Mouse (Mus musculus): ENCODE measurements around the gene Sec13. TPM values are rescaled to one million over a fixed set of nuclear protein-coding genes. Genes with fewer than 3 reads are reported as not detected.
"Not testable (repeated sequence)": the region's sequence is repeated elsewhere in the genome, so short reads cannot be mapped to it uniquely, and the experiment has no call there.

Gene Sec13
- total RNA-seq, 2 experiments from 2014 or later = 62.4 to 67.2 TPM

DNA sequence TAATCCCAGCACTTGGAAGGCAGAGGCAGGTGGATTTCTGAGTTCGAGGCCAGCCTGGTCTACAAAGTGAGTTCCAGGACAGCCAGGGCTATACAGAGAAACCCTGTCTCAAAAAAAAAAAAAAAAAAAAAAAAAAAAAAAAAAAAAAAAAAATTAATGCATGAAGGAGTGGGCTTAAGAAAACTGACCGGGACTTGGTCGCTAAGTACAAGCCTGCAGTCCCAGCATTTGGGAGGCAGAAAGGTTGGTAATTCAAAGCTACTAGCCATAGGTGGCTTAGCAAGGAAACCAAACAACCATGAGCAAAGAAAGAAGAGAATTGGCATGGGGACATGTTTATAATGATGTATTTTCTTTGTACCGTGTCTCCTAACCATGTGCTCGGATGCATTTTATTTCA lies 27.2 kb downstream of the Sec13 start:
- not testable (repeated sequence) for DNase-seq

DNA sequence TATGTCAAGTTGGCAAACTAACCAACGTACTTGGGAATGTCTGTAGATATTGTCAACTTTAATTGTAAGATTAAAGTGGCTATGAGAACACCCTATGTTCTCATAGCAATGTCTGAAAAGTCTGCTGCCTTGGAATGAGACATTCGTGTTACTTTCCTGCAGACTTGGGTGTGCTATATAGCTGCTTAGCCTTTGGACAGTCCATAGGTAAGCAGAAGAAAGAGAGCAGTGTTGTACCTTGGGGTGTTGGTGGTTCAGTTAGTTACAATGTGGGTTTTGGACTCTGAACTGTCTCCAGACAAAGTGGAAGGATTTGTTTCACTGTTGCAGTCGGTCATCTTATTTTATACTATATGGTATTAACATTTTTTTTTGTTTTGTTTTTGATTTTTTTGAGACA lies 27.8 kb downstream of the Sec13 start:
- DNase-seq = no peak

DNA sequence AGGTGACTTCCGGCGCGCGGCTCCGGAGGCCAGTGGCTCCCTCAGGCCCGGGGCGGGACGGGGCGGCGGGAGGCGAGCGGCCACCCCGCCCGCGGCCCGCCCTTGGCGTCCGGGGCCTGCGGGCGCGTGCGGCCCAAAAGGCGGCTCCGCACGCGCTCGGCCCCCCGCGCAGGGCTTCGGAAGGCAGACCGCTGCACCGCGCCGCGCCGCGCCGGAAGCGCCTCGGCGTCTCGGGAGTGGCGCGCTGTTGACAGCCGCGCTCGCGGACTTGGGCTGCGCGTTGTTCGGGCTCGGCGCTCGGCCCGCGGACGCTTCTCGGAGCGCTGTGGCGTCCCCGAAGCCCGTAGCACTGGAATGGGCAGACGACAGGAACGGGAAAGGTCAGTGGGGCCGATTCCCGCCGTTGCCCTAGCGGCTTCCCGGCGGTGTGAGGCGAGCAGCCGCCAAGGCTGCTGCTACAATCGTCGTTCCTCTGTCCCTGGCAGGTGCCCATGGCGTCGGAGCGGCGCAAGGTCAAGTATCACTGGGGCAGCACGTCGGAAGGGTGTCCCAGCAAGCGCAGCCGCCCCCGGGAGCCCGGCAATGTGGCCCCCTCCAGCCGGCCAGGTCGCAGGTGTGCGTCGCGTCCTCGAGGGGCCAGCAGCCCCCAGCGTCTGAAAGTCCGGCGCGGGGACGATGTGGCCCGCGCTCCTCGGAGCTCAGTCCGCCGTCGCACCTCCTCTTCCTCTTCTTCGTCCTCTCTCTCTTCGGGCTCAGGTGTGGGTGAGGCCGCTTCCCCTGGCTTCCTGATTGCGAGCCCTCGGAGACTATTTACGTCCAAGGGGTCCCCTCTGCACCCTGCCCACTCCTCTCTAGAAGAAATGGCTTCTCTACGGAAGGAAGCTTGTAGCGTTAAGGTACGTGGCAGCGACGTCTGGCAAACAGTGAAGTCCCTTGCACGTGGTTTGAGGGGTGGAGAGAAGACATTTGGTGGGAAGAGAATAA lies 43.0 kb downstream of the Sec13 start:
- DNase-seq = peak; percentile 44

DNA sequence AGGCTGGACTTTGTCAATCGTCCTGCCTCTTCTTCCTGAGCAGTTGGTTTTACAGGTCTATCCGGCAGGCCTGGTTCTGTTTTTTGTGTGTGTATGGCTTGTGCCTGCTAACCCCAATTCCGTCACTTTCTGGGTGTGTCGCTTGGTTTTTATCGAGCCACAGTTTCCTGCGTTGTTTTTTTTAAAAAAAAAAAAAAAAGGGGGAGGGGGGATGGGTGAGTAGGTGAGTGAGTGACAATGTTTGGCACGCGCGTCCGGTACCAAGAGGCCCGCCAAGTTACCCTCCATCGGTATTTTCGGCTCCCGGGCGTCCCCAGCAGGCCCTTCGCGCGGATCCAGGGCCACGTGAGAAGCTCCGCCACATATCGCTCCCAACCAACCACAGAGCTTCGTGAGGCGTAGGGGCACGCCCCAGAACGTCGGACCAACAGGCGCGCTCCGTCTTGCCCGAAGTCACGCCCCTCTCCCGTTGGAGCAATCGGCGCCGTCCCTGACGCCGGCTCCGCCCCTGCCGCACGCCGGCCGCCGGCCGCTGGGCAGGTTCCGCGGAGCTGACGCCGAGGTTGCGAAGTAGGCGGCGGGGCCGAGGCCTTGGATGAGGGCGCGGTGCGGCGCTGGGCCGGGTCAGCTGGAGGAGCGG lies 43.8 kb downstream of the Sec13 start, which contains the start of gene Tatdn2:
Tatdn2 (plus strand) TSS at position 469 of the 640 bp plus-strand sequence.
- DNase-seq = peak; percentile 98

DNA sequence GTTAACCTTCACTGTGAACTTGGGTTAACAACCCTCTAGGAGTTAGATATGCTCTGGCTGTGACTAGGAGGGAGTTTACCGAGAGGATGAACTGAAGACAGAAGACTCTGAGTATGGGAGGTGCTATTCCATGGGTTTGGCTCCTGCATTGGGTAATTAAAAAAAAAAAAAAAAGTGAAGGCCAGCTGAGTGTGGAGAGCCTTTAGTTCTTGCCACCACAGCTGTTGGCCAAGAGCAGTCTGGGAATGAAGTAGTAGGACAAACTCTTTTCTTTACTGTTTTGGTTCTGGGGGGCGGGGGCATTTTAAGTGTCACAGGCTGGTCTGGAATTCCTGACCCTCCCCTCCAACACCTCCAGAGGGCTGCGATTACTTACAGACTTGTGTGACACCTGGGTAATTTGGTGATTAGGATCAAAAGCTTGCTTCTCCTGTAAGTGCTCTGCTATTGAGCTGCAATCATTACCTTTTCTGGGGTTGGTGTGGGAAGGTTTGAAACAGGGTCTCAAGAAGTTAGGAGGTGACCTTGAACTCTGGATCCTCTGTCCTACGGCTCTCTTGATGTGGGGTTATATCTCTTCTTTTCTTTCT lies 44.7 kb downstream of the Sec13 start:
- no peak for DNase-seq

DNA sequence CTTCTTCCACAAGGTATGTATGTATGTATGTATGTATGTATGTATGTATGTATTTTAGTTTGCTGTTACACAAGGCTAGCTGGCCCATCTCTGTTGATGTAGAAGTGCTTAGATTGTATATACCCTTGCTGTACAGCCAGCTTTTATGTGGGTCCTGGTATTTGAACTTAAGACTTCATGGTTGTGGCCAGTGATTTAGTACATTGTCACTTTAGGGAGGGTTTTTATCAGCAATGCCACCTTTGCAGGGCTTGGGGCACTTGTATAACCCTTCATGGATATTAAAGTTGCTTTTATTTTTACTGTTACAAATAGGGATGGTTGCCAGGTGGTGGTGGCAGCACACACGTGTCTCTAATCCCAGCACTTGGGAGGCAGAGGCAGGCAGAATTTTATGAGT lies 45.3 kb downstream of the Sec13 start:
- no peak for DNase-seq

DNA sequence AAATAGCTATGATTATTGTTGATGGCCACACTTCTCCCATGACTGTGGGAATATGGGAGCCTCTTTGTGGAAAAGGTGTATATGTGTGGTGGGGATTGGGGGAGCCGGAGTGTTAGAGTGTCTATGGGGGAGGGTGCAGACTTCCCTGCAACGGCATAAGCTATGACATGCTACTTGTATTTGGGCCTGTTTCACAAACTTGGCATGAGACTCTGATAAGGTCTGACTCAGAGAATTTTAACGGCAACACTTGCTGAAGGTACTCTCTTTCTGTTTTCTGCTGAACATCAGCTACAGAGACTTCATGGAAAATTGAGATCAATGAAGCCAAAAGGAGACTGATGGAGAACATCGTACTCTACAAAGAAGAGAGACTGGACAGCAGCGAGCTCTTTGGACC lies 47.2 kb downstream of the Sec13 start:
- DNase-seq = no peak

DNA sequence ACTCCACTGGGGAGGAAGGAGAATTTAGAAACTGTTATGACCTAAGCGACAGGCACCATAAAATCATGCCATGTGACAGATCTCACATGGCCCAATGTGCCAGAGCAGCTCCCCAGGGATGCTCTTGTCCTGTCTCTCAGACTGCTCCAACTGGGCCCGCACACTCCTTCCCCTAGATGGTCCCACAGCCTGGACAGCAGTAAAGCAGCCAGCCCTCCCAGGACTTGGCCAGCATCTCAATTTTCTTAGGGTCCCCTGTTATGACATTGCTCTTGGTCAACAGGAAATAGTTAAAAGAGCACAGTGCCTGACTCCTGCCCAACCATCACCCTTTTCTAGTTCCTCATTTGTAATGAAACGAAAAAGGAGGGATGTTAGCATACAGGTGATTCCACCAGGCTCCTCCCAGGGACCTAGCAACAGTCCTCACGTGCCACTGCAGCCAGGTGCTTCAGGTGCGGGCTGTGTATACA lies 47.8 kb downstream of the Sec13 start:
- DNase-seq = no peak

DNA sequence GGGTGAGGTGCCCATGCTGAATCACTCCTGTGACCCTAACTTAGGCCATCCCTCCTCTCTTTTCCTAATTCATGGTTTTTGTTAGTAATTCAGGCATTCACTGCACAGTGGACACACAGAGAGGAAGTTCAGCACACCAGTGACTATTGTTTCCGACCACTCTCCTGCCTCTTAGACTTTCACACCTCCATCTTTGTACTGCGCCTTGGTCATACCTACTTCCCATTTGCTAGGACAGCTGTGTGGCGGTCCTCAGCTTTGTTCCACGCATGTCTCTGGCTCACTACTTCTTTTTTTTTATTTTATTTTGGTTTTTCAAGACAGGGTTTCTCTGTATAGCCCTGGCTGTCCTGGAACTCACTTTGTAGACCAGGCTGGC lies 49.5 kb downstream of the Sec13 start:
- DNase-seq = no peak

DNA sequence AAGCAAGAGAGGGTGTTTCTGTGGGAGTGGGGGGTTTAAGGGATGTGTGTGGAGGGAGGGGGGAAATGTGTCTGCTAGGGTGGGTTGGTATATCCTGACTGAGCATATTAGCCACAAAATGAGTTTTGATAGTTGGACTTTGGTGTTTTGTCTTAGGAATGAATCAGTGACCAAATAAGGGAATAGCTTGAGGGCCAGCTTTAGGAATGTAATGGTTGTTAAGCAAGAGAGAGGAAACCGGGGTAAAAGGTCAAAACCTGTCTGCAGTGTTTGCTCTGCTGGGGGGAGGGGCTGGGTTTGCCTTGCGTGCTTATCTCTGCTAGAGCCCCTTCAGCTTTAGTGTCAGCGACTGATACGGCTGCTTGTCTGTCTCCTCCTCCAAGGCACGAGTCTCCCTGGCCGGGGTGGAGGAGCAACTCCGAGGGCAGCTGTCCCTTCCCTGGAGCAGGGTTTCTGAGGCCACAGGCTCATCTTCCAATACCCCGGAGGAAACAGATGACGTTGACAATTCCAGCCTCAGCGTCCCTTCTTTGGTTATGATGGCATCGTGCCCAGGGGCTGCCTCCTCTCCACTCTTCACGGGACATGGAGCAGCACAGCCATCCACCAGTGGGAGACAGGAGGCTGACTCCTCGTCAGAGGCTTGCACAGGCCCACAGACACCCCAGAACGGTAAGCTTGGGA lies 50.0 kb downstream of the Sec13 start:
- DNase-seq = no peak

DNA sequence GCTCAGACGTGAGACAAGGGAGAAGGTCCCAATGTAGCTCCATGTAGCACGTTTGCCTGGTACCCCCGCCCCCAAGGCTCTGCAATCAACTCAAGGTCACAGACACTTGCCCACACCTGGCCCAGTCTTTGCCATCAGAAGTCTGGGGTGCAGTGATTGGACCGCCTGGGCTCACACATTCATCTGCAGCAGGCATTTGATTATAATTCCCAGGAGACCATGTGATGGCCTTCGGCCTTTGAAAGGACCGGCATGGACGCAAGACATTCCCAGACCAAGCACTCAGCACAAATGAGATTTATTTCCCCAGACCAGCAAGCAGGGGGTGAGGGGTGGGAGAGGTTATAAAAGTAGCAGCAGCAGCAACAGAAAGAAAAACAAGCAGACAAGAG lies 50.5 kb downstream of the Sec13 start:
- DNase-seq = no peak

DNA sequence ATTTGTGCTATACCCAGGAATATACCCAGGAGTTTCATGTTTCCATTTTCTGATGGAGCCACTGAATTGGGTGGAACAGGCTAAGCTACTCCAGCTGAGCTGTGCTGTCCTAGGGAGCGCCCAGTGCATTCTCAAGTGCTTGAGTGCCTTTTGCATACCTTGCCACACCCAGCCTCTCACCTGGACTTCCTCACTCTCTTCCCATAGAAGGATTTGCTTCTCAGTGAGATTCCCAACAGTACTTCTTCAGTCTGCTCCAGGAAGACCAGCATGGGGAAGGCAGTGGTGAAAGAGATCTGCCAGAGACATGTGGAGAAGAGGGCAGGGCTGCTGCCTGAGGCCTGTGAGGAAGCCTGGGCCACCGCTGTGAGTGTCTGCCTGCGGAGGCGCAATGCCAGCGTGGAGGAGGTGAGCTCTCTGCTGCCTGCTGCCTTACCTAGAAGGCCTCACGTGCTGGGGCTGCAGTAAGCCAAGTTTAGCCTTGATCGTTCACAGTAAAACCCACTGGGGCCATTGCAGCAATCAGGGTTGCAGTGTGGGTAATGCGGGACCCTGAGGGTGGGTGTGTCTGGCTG lies 53.9 kb downstream of the Sec13 start:
- no peak for DNase-seq

DNA sequence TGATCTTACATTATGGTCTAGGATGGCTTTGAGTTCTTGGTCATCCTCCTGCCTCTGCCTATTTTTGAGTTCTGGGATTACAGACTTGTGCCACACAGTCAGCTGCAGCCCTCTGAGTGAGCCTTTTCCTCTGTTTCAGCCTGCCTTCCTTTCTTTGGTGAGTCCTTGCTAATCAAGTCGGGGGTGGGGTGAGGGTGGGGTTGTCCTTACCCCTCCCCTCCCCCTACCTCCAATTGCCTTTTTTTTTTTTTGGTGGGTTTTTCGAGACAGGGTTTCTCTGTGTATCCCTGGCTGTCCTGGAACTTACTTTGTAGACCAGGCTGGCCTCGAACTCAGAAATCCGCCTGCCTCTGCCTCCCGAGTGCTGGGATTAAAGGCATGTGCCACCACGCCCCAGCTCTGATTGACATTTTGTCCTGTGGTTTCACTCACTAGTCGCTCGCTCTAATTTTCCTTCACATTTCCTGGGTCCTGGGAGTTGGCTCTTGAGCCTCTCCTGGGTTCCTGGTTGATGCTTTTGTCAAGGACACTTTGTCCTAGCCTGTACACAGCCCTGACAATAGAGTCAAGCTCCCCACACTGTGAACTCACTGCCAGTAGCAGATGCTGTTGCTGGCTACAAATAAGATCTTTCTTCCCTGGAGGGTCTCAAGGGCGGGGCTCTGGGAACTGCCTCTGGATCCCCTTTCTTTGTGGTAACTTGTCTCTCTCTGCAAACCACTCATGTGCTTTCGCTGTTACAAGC lies 57.3 kb downstream of the Sec13 start:
- DNase-seq = no peak

DNA sequence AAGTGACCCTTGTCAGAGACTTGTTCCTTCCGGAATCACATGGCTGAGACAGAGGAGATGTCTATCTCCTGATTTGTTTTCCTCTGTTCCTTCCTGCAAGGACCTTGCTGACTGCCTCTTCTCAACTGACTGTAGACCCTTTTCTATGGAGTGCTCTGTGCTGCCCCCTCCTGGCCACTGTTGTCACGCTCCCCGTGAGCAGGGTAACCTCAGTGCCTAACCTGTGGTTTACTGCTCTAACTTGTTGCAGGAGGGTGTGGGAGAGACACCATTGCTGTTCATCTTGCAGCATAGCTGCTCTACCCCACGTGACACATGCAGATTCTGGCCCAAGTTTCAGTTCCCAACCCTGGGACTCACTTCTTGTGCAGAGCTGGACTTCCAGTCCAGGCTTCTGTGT lies 59.3 kb downstream of the Sec13 start:
- DNase-seq = peak; percentile 61

DNA sequence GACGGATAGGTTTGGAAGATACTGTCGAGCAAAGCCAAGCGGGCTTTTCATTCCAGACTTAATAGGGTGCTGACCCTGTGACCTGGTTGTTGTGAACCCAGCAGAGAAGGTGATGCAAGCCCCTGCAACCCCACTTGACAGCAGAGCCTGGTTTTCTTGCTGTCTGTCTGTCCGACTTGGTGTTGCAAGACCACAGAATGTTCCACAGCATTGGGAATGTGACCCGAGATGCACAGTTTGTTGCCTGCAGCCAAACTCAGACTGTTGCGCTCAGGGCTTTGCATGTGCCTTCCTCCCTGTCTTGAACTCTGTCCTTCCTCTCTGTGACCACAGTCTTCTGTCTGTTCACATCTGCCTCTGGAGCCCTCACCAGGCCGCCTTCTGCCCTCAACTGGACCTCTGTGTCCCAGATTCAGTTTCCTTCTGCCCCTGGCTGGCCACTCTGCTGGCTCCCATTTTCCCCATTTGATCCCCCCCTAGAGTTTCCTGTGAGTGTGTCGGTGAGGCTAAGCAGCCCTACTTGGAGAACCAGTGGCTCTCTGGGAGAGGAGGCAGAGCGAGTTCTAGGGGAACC lies 60.5 kb downstream of the Sec13 start:
- no peak for DNase-seq

DNA sequence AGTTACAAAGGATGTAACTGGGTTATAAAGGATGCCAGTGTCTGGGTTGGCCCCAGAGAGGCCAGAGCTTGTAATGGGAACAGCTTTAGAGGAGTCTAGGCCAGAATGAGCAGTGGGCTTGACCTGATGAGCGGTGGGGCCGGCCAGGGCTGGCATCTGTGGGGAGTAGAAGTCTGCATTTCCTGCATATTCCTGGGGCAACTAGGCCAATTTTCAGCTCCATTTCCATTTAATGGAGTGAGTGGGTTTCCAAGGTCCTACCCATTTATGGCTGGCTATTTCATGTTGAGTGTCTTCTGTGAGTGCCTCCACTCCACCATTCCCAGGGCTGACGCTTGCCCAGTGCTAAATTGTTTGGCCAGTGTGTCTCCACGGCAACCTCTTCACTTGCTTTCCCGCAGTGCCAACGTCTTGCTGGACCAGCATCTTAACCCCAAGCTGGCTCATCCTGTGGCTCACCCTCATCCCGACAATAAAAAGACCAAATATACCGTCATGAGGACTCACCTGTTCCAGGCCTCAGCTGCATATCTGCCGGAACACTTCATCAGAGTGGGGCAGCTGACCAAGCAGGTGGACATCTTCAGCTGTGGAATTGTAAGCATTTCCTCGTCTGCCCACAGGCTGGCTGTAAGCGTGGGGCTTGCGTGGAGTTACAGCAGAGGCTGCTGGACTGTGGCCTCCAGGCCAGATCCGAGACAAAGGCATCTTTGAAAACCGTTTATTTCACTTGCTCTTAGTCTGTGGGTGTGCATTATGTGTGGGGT lies 62.1 kb downstream of the Sec13 start:
- DNase-seq = no peak

Data from gastrocnemius, postnatal 25 days (tissue).